Mouse (Mus musculus) heart, embryonic 12.5 days (tissue): ENCODE results near the gene Spsb3. TPM values are rescaled to one million over a fixed set of nuclear protein-coding genes. Genes with fewer than 3 reads are reported as not detected.

Source experiments
- ATAC-seq: fragments of 200-750 bp; cut with Nextera tagmentation; 2 replicates; pipeline ENCODE4 v1.8.0; 2017; ENCODE audit warnings: moderate TSS enrichment, moderate library complexity; ENCODE audit not compliant: insufficient number of reproducible peaks, low FRiP score
- H3K27ac ChIP-seq: fragments of 300-500 bp; sonication (generic); 2 replicates; pipeline ENCODE4 v1.5.1; 2016; ENCODE audit warnings: mild to moderate bottlenecking, moderate library complexity; ENCODE audit not compliant: poor library complexity, severe bottlenecking
- H3K27me3 ChIP-seq: fragments of 300-500 bp; sonication (generic); replicated peaks from 2 replicates; pipeline ENCODE4 v1.6.1; 2016; ENCODE audit warnings: mild to moderate bottlenecking, moderate library complexity
- H3K36me3 ChIP-seq: fragments of 300-500 bp; sonication (generic); 2 replicates; pipeline ENCODE4 v1.6.1; 2016; ENCODE audit warnings: mild to moderate bottlenecking, moderate library complexity
- H3K4me1 ChIP-seq: fragments of 300-500 bp; sonication (generic); replicated peaks from 2 replicates; pipeline ENCODE4 v1.6.1; 2016; ENCODE audit warnings: mild to moderate bottlenecking
- H3K4me2 ChIP-seq: fragments of 300-500 bp; sonication (generic); 2 replicates; pipeline ENCODE4 v1.6.1; 2016; ENCODE audit warnings: mild to moderate bottlenecking, moderate library complexity
- H3K4me3 ChIP-seq: fragments of 300-500 bp; sonication (generic); 2 replicates; pipeline ENCODE4 v1.5.1; 2016; ENCODE audit warnings: mild to moderate bottlenecking
- H3K9ac ChIP-seq: fragments of 300-500 bp; sonication (generic); 2 replicates; pipeline ENCODE4 v1.6.1; 2016; ENCODE audit warnings: mild to moderate bottlenecking, moderate library complexity
- H3K9me3 ChIP-seq: fragments of 300-500 bp; sonication (generic); replicated peaks from 2 replicates; pipeline ENCODE4 v1.6.1; 2016; ENCODE audit warnings: mild to moderate bottlenecking, moderate library complexity
- WGBS: fragments of 180-500 bp; shearing (Covaris S2); methylation state at CpG from one replicate; pipeline ENCODE4 v1.1.7; 2016; 5-methylcytosine and 5-hydroxymethylcytosine counted together
- polyA plus RNA-seq: library from polyadenylated mRNA; unstranded; fragments of >200 nt; fragmentation: Nextera tagmentation; extraction: Ambion mirVana; gene quantifications from 2 replicates; pipeline ENCODE4 v1.2.1, GENCODE M21; 2016

The Spsb3 gene
- polyA plus RNA-seq, 1 experiment from 2014 or later = 28.3 TPM

DNA sequence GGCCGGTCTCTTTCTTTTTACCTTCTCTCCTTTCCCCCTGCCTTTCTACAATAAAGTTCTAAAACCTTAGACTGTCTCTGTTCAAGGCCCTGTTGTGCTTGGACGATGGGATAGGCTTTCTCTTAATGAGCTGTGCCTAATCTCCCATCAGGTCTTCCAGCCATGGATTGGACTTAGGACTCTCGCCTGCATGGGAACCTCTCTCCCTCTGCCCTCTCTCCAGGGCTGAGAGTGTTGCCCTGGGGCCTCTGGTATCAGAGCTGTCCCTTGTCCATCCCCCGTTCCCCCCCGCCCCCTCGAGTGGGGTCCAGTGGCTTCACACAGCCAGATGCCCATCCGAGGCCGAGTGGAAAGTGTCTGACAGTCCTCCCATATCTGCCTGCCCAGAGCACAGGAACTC, 11.5 kb upstream of the Spsb3 start:
- 63% methylated on average over 8 of the region's 8 CpGs for WGBS
- no peak for ATAC-seq
- no peak overlapping the region for H3K4me2 ChIP-seq

GRCm38 (mm10) chr17:24877336-24878116, 8.9 kb upstream of the Spsb3 start:
- no peak overlapping the region; the same call in 1 of the 2 replicates for H3K9ac ChIP-seq
- no peak overlapping the region for H3K27ac ChIP-seq
- WGBS = 58% methylated on average over 10 of the region's 10 CpGs
- no peaks in the 10 kb centered on the region for H3K9me3 ChIP-seq
- H3K36me3 ChIP-seq = peaks cover 2% of the 10 kb centered on the region; the same call in 1 of the 2 replicates
- ATAC-seq = 0 out of 2 replicates have a peak, but pooled peaks have one; percentile 12
- H3K4me1 ChIP-seq = 0 out of 2 replicates have a peak, but pooled peaks cover 5% of the 10 kb centered on the region
- no peak overlapping the region for H3K4me3 ChIP-seq
- H3K27me3 ChIP-seq = no peaks in the 10 kb centered on the region
- no peak overlapping the region for H3K4me2 ChIP-seq

More for the DNA sequence above, 11.5 kb upstream of the Spsb3 start:
- no peaks in the 10 kb centered on the region for H3K9me3 ChIP-seq
- H3K36me3 ChIP-seq = no peaks in the 10 kb centered on the region
- no peak overlapping the region for H3K27ac ChIP-seq
- H3K9ac ChIP-seq = no peak overlapping the region
- H3K4me1 ChIP-seq = no peaks in the 10 kb centered on the region
- no peaks in the 10 kb centered on the region for H3K27me3 ChIP-seq
- no peak overlapping the region for H3K4me3 ChIP-seq

- H3K4me3 ChIP-seq = no peak overlapping the region
- H3K27ac ChIP-seq = no peak overlapping the region
- H3K27me3 ChIP-seq = no peaks in the 10 kb centered on the region
- no peaks in the 10 kb centered on the region for H3K9me3 ChIP-seq
- WGBS = 40% methylated on average over 5 of the region's 5 CpGs
- H3K4me1 ChIP-seq = 0 out of 2 replicates have a peak, but pooled peaks cover 5% of the 10 kb centered on the region
- ATAC-seq = 0 out of 2 replicates have a peak, but pooled peaks have one; percentile 5
- no peak overlapping the region for H3K4me2 ChIP-seq
- no peak overlapping the region; the same call in 1 of the 2 replicates for H3K9ac ChIP-seq
- peaks cover 8% of the 10 kb centered on the region for H3K36me3 ChIP-seq
Measured at GRCm38 (mm10) chr17:24878117-24878397, 8.4 kb upstream of the Spsb3 start.

- WGBS = 70% methylated on average over 8 of the region's 8 CpGs
- H3K27ac ChIP-seq = no peak overlapping the region
- no peak overlapping the region for H3K4me3 ChIP-seq
- 0 out of 2 replicates have a peak, but pooled peaks cover 5% of the 10 kb centered on the region for H3K4me1 ChIP-seq
- peaks cover 12% of the 10 kb centered on the region for H3K36me3 ChIP-seq
- no peak overlapping the region for H3K9ac ChIP-seq
- H3K4me2 ChIP-seq = no peak overlapping the region
- no peaks in the 10 kb centered on the region for H3K9me3 ChIP-seq
- no peak for ATAC-seq
- no peaks in the 10 kb centered on the region for H3K27me3 ChIP-seq
Measured at GRCm38 (mm10) chr17:24878531-24878930, 7.9 kb upstream of the Spsb3 start.

DNA sequence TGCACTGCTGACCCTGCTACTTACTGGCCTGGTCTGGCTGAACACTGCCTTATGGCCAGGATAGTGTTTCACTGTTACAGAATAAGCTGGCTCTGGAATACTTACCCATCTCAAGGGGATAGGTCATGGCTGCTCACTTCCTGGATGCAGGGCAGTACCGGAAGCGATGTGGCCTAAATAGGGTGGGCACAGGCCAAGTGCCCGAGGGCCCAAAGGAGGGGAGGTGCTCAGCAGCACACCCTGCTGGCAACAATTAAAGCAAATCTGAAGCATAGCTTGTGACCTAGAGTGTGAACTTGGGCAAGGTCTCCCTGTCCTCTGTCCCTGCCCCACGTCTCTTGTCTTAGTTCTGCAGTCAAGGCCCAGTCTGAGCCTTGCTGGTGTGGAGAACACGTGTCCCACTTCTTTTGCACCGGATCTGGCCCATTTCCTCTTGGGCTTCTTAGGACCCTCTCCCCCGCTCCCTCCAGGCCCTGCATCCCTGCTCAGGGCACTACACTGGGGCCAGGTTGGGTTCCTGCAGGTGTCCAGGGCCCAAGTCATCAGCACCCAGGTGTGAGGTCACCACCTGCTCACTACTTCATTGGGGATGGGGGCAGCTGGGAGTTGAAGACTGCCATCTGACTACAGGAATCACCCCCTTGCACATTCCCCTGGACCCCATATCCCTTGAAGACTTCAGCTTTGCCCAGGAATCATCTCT, 4.6 kb upstream of the Spsb3 start:
- no peaks in the 10 kb centered on the region for H3K9me3 ChIP-seq
- H3K27ac ChIP-seq = no peak overlapping the region
- WGBS = 46% methylated on average over 7 of the region's 7 CpGs
- no peak for ATAC-seq
- no peaks in the 10 kb centered on the region for H3K27me3 ChIP-seq
- H3K4me2 ChIP-seq = no peak overlapping the region
- H3K9ac ChIP-seq = no peak overlapping the region
- no peak overlapping the region for H3K4me3 ChIP-seq
- H3K36me3 ChIP-seq = peaks cover 20% of the 10 kb centered on the region
- H3K4me1 ChIP-seq = peaks cover 15% of the 10 kb centered on the region

GRCm38 (mm10) chr17:24884391-24884790, 2.1 kb upstream of the Spsb3 start:
- H3K36me3 ChIP-seq = peaks cover 26% of the 10 kb centered on the region
- H3K9me3 ChIP-seq = no peaks in the 10 kb centered on the region
- H3K27ac ChIP-seq = no peak overlapping the region
- peaks cover 26% of the 10 kb centered on the region for H3K4me1 ChIP-seq
- no peak overlapping the region for H3K4me2 ChIP-seq
- H3K27me3 ChIP-seq = no peaks in the 10 kb centered on the region
- WGBS = 74% methylated on average over 6 of the region's 6 CpGs
- no peak for ATAC-seq
- H3K4me3 ChIP-seq = no peak overlapping the region
- H3K9ac ChIP-seq = no peak overlapping the region

- Histone ChIP-seq H3K27ac (no peak overlapping the region), H3K27me3 (no peaks in the 10 kb centered on the region), H3K4me3 (peak overlapping the region; percentile 86), H3K36me3 (peaks cover 38% of the 10 kb centered on the region), H3K4me2 (peak overlapping the region; percentile 86), H3K4me1 (peaks cover 26% of the 10 kb centered on the region), H3K9me3 (no peaks in the 10 kb centered on the region), H3K9ac (peak overlapping the region; percentile 77)
- no peak for ATAC-seq
- 23% methylated on average over 22 of the region's 22 CpGs for WGBS
Measured at GRCm38 (mm10) chr17:24885356-24886133, 898 bp upstream of the Spsb3 start.

GRCm38 (mm10) chr17:24886932-24887271, 459 bp downstream of the Spsb3 start:
- 1% methylated on average over 18 of the region's 18 CpGs for WGBS
- Histone ChIP-seq H3K9ac (peak overlapping the region; percentile 88), H3K27ac (peak overlapping the region; percentile 71), H3K9me3 (no peaks in the 10 kb centered on the region), H3K4me1 (peaks cover 23% of the 10 kb centered on the region), H3K4me3 (peak overlapping the region; percentile 81), H3K4me2 (peak overlapping the region; percentile 89), H3K36me3 (peaks cover 51% of the 10 kb centered on the region), H3K27me3 (no peaks in the 10 kb centered on the region)
- ATAC-seq = peak; percentile 16; the same call in 1 of the 2 replicates

DNA sequence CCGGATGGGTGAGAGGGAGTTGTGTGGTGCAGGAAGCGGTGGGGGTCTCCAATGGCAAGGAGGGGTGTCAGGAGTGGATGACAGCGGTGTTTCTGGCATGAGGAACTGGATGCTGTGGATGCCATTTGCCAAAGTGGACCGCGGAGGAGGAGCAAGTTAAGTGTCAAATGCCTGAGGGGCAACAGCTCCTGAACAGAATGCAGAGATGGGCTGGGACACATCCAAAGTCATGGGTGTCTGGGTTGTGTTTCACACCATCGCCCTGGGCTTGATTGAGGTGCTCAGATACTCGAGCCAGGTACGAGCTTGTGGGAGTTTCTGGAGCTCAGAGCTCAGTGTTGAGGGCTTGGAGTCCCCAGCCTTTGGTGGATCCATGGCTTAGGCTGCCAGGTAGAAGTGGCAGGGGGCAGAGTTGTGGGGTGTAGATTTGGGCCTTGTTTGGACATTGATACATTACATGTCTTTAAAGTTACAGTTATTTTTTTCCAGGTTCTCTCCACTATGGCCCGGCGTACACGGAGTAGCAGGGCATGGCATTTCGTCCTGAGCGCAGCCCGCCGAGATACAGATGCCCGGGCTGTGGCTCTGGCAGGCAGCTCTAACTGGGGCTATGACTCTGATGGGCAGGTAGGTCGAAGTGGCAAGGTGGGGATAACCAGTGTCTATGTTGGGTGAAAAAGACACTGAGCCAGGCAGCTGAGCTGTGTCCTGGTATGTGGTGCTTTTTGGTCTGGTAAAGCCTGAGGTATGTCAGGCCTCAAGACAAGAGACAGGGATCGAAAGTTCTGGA, 1.0 kb downstream of the Spsb3 start:
- Histone ChIP-seq H3K4me1 (peaks cover 22% of the 10 kb centered on the region), H3K36me3 (peaks cover 55% of the 10 kb centered on the region), H3K4me2 (peak overlapping the region; percentile 89), H3K4me3 (peak overlapping the region; percentile 81), H3K27me3 (no peaks in the 10 kb centered on the region), H3K27ac (peak overlapping the region; percentile 71), H3K9me3 (no peaks in the 10 kb centered on the region), H3K9ac (peak overlapping the region; percentile 88)
- no peak for ATAC-seq
- 57% methylated on average over 18 of the region's 18 CpGs for WGBS

GRCm38 (mm10) chr17:24888862-24889261, 2.4 kb downstream of the Spsb3 start:
- H3K9ac ChIP-seq = no peak overlapping the region
- peaks cover 56% of the 10 kb centered on the region for H3K36me3 ChIP-seq
- WGBS = 85% methylated on average over 3 of the region's 3 CpGs

More at GRCm38 (mm10) chr17:24888862-24889261, 2.4 kb downstream of the Spsb3 start:
- ATAC-seq = no peak
- Histone ChIP-seq H3K9me3 (no peaks in the 10 kb centered on the region), H3K4me3 (no peak overlapping the region), H3K4me2 (no peak overlapping the region), H3K27me3 (no peaks in the 10 kb centered on the region), H3K4me1 (peaks cover 28% of the 10 kb centered on the region), H3K27ac (no peak overlapping the region)
